Mouse (Mus musculus) mature B cell (primary cell): ENCODE results near the gene Tmigd3.

Experiments
- in situ Hi-C: fragments of 300-500 bp; cut with MboI; formaldehyde crosslinking; loops from 2 replicates; pipeline ENCODE4 v1.14.3; 2019

Tmigd3 gene

DNA sequence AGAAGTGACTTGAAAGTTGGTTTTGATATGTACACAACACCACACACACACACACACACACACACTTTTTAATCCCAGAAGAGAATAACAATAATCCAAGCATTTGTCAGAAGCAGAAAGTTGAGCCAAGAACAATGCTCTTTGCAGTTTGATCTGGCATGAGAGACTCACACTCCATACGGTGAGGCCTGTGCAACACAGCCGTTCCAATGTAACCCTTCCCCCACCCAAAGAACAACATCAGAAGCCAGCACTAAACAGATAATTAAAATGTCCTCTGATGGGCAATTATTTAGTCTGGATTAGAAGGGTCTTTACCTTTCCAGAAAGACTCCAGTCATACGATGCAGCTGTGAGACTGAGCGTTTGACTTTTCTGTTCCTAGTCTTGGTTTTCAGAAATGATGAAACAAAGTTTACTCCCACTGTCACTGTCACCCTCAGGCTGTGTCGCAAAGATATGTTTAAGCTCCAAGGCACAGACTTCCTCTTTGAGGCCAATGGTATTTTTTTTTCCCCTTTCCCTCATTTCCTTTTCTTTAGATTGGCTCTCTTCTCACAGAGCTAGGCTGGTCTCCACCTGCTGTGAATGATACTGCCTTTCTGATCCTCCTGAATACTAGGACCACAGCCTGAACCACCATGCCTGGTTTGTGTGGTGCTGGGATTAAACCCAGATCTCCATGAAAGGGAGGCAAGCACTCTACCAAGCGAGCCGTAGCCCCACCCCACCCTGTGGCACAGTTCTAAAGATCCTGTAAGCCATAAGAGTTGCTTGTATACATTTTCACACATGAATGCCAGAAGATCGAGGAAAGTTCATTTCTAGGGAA is 61.8 kb downstream of the Tmigd3 start, which contains the start of gene I830077J02Rik:
TSS of gene I830077J02Rik (minus strand) at position 425 of the 832 bp plus-strand sequence.
- in situ Hi-C loops: no loop called here

DNA sequence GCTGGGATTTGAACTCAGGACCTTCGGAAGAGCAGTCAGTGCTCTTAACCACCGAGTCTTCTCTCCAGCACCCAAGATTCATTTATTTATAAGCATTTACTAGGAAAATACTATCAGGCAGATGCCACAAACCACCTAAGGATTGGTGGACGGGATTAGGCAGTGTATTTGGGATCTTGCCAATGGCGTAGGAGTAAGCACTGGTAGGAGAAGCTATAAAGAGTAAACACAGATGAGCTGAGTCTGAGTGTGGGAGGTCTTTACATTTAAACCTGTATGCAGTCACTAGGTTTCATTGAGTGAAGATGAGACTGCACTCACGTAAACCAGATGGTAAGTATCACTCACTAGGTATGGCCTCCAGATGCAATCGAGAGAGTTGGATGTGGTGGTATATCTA is 63.2 kb downstream of the Tmigd3 start:
- in situ Hi-C loops: no loop called here

DNA sequence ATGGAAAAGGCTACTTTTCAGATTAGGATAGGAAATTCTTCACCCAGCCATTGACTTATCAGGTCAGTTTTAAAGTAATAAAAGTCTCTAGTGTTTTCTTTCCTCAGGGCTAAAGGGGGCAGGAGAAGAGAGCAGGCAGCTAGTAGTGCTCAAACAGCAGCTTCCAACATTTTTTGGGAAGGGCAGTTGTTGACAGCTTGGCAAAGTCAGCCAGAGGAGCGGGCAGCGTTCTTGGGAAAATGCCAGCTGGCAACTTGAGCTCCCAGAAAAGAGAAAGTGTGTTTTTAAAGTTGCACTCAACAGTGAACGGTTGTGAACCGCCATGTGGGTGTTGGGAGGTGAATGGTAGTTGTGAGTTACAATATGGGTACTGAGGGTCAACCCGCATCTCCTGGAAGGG is 64.3 kb downstream of the Tmigd3 start:
- in situ Hi-C loops: no loop called here

DNA sequence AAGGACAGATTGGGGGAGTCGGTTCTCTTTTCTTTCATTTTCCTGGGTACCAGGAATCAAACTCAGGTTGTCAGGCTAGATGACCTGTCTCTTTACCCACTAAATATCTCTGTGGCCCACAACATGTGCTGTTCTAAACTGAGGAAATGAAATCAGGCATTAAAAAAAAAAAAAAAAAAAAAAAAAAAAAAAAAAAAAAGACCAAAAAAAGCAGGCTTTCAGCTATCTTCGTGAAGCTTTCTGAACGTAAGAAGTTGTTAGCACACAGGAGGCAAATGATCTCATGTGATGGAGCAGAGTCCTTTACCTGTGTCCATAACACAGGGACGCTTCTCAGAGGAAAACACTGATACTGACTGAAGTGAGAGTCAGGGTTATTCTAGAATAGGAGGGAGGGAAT is 65.4 kb downstream of the Tmigd3 start:
- in situ Hi-C loops: no loop called here

DNA sequence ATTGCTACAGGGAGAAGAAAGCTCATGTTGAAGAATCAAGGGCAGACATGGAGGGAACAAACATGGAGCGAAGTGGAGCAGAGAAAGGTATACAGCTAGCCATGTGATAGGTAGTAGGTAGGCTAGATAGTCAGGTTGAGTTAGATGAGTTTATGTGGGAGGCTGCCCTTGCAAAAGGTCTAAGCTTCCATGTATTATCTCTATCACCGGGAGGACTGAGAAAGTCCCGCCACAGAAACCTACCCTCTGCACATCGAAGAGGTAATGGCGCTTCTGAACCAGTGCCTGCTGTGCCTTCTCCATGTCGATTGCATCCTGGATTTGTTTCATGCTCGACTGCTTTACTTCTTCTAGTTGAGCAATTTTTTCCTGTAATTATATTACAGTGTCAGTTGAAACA is 80.6 kb downstream of the Tmigd3 start:
- in situ Hi-C loops: no loop called here

DNA sequence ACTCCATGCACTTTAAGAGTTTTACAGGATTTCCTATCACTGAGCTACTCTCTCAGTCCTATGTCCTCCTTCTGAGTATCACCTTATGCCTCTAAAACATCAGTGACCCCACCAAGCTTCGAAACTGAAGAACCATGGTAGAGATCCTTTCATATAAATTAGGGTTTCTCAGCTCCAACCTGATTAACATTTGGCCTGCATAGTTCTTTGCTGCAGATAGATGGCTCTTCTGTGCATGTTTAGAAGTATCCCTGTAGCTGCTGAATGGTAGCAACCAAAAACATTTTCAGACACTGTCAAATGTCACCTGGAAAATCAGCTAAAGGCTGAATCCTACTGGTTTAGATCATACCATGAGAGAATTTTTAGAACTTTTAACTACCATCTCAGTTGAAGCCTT is 86.5 kb downstream of the Tmigd3 start:
- in situ Hi-C loops: no loop called here

DNA sequence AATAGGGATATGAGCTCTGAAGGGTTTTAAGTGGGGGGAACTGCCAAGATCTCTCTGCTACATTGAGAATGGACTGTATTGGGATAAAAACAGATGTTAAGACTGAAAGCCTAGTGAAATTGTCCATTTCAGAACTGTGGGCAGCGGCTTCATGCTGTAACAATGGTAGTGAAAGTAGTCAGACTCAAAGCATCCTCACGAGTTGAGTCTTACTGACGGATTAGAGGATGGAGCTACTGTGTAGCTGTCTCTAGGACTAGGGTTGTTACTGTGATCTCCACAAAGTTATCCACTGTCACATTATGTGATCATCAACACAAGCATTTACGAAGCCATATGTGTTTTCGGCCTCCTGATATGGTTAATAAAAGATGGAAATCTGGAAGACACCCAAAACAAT is 87.5 kb downstream of the Tmigd3 start:
- in situ Hi-C loops: no loop called here

DNA sequence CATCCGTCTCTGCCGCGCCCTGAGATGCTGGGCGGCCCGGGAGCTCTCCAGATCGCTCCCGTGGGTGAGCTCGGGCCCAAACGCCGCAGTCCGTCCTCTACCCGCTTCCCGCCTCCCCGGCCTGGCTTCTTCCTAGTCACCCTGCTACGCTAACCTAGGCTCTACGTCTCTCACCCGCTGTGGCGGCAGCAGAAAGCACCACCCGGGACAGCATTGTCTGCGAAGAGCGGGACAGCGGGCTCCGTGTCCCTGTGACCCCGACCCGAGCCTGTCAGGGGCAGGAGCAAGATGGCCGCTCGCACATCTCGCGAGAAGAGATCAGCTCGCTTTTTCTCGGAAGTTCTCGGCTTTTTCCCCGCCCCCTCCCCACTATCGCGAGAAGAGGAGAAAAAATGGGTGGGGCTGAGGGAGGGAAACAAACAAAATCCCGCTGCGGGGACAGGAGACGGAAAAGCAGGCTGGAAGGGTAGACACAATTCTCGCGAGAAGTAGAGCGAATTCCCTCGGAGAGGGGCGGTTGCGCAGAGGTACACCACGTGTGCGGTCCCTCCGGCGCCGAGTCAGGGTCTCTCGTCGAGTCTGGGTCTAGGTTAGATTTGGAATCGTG is 88.4 kb downstream of the Tmigd3 start, which contains the start of gene Wdr77:
TSS of gene Wdr77 (plus strand) at position 396 of the 607 bp plus-strand sequence.
- in situ Hi-C loops: no loop called here

DNA sequence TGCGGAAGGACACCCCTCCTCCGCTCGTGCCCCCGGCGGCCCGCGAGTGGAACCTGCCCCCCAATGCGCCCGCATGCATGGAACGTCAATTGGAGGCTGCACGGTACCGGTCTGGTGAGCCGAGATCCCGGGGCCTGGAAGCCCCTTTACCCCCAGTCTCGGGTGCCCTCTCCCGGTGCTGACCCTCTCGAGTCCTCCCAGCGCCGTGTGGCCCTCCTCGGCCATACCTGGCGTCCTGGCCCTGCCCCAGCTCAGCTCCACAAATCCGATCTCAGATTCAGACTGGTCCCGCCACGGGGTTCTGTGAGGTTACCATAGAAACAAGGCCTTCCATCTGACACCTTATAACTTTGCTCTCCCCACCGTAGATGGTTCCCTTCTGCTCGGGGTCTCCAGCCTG is 88.9 kb downstream of the Tmigd3 start:
- in situ Hi-C loops: no loop called here

DNA sequence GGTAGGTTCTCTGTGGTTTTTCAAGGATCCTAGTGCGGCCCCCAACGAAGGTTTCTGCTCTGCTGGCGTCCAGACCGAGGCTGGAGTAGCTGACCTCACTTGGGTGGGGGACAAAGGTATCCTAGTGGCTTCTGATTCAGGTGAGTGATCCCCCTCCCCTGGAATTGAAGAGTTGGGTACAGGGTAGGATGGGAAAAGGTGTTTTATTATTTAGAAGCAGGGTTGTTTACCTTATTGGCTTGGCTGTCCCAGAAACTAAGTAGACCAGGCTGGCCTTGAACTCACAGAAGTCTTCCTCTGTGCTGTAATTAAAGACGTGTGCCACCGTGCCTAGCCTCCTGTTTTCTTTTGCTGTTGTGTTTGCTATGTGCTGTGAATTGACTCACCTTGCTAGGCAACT is 89.3 kb downstream of the Tmigd3 start, which contains the start of gene Atp5f1:
TSS of gene Atp5f1 (minus strand) at position 101 of the 400 bp plus-strand sequence.
- in situ Hi-C loops: no loop called here

DNA sequence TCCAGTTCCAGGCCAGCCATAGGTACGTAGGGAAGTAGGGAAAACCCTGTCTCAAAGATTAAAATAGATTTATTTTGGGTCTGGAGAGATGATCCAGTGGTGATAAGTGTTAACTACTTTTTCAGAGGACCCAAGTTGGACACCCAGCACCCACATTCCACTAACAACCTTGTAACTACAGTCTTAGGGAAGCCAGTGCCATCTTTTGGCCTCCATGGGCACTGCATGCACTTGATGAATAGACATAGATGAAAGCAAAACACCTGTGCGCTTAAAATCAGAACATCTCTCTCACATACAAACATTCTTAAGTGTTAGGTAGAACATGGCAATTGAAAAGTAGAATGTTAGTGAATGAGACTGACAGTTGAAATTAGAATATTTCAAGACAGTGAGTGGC is 90.0 kb downstream of the Tmigd3 start:
- in situ Hi-C loops: no loop called here

DNA sequence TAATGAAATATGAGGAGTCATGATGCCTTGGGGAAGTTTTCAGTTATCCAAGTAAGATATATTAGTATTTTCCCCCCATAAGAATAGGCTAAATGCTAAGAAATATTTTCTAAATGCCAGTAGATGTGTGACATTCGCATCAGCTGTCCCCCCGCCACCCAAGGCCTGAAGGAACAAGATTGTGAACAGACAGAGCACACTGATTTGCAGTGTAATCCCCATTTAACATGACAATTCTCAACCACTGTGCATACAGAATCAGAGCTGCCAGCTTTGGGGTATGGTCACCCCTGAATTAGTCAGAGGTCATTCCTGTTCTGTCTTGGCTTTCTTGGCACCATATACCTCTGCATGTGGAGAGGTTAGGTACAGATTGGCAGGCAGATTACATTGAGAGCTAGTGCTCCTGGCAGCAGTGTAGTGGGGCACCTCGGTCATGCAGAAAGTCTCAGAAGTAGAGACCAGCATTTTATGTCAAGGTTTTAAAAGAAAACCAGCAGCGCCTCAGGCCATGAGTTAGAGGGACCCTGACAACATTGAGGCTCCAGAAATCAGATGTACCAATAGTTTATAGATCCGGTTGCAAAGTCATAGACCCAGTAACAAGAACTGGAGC is 101.2 kb downstream of the Tmigd3 start:
- in situ Hi-C loops: no loop called here

DNA sequence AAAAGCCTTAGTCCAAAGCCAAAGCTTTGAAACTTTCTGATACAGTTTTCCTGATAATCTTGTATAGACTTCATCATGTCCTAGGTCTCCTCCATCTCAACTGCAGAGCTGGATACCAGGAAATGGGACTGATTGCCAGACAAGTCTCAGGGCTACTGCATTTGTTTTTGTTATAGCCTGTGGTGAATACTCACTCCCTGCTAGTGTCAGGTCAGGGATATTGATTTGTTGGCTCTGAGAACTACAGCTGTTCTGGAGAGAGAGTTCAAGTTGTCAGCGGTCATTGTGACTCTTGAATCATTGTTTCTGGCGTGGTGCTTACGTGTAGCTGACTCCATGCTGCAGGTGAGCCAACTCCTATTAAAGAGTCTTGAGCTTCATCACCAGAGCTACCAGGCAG is 102.7 kb downstream of the Tmigd3 start, which contains the start of gene Ovgp1:
TSS of gene Ovgp1 (plus strand) at position 301 of the 400 bp plus-strand sequence.
- in situ Hi-C loops: no loop called here
